Mouse (Mus musculus) liver, adult 2 months (tissue): ENCODE data around the gene Wfikkn1. TPM values are rescaled to one million over a fixed set of nuclear protein-coding genes. Genes with fewer than 3 reads are reported as not detected.

ENCODE experiments used
- DNase-seq: peaks from one replicate; pipeline ENCODE4 v3.0.0-alpha.2; 2011; ENCODE audit warnings: low read depth, low spot score; ENCODE audit errors: extremely low read depth
- H3K27ac ChIP-seq: fragments of 200-500 bp; replicated peaks from 2 replicates; pipeline ENCODE4 v1.5.1; 2012; ENCODE audit warnings: low read depth, mild to moderate bottlenecking, control low read depth, inconsistent platforms, low read length; ENCODE audit not compliant: insufficient read depth
- H3K27me3 ChIP-seq: fragments of 200-500 bp; 2 replicates; pipeline ENCODE4 v1.6.1; 2012; ENCODE audit warnings: mild to moderate bottlenecking, moderate library complexity, low read length, inconsistent platforms; ENCODE audit not compliant: control insufficient read depth, insufficient read depth
- H3K36me3 ChIP-seq: fragments of 200-500 bp; 2 replicates; pipeline ENCODE4 v1.6.1; 2012; ENCODE audit warnings: low read length, inconsistent platforms; ENCODE audit not compliant: control insufficient read depth, insufficient read depth
- H3K4me1 ChIP-seq: fragments of 200-500 bp; 2 replicates; pipeline ENCODE4 v1.6.1; 2011; ENCODE audit warnings: low read length; ENCODE audit not compliant: control insufficient read depth, insufficient read depth
- H3K4me3 ChIP-seq: fragments of 200-500 bp; 2 replicates; pipeline ENCODE4 v1.5.1; 2011; ENCODE audit warnings: low read depth, mild to moderate bottlenecking, control low read depth, low read length, moderate library complexity; ENCODE audit not compliant: insufficient read depth
- H3K79me2 ChIP-seq: fragments of 200-500 bp; 2 replicates; pipeline ENCODE4 v1.6.1; 2012; ENCODE audit warnings: inconsistent platforms, mild to moderate bottlenecking, low read length, moderate library complexity; ENCODE audit not compliant: control insufficient read depth, insufficient read depth
- H3K9ac ChIP-seq: fragments of 200-500 bp; 2 replicates; pipeline ENCODE4 v1.6.1; 2012; ENCODE audit warnings: low read depth, mild to moderate bottlenecking, control low read depth, inconsistent platforms, low read length
- CTCF ChIP-seq: fragments of 200-500 bp; IDR thresholded peaks from 2 replicates; pipeline ENCODE4 v1.5.1; 2011; ENCODE audit warnings: low read depth, low read length, control low read depth
- POLR2A ChIP-seq: fragments of 200-500 bp; IDR thresholded peaks from 2 replicates; pipeline ENCODE4 v1.6.1; 2011; ENCODE audit warnings: low read length, control low read depth; ENCODE audit not compliant: insufficient read depth; ENCODE audit errors: extremely low read depth
- WGBS: fragments of 180-500 bp; shearing (Covaris S2); methylation state at CpG from one replicate; pipeline ENCODE4 v1.1.7; 2018; 5-methylcytosine and 5-hydroxymethylcytosine counted together
- polyA plus RNA-seq: library from polyadenylated mRNA; depleted of rRNA; stranded (reverse); fragments of >200 nt; gene quantifications from 2 replicates; pipeline ENCODE4 v1.2.3, GENCODE M21; 2012
- total RNA-seq: library from RNA; depleted of rRNA; stranded (reverse); fragments of >200 nt; gene quantifications from 2 replicates; pipeline ENCODE4 v1.2.3, GENCODE M21; 2014

The Wfikkn1 gene
- total and polyA plus RNA-seq, 2 experiments = 0.09 to 0.92 TPM

- Histone ChIP-seq H3K27me3 (no peaks in the 10 kb centered on the region), H3K9ac (no peak overlapping the region), H3K4me1 (peaks cover 22% of the 10 kb centered on the region), H3K79me2 (peaks cover 9% of the 10 kb centered on the region; the same call in 1 of the 2 replicates), H3K4me3 (no peak overlapping the region), H3K27ac (no peak overlapping the region), H3K36me3 (no peaks in the 10 kb centered on the region; the same call in 1 of the 2 replicates)
- TF ChIP-seq CTCF (no peak), POLR2A (no peak)
- no peak for DNase-seq
- 92% methylated on average over 19 of the region's 19 CpGs for WGBS
These were observed 2.0 kb downstream of the Wfikkn1 start for GRCm38 (mm10) chr17:25878611-25879180.

- Histone ChIP-seq H3K9ac (no peak overlapping the region), H3K4me1 (peaks cover 22% of the 10 kb centered on the region), H3K79me2 (peaks cover 7% of the 10 kb centered on the region; the same call in 1 of the 2 replicates), H3K36me3 (no peaks in the 10 kb centered on the region), H3K27ac (no peak overlapping the region), H3K4me3 (no peak overlapping the region), H3K27me3 (no peaks in the 10 kb centered on the region)
- DNase-seq = no peak
- TF ChIP-seq POLR2A = no peak
- TF ChIP-seq CTCF = no peak
- WGBS = 90% methylated on average over 32 of the region's 32 CpGs
These were observed 2.7 kb downstream of the Wfikkn1 start for GRCm38 (mm10) chr17:25877741-25878610.

- Histone ChIP-seq H3K79me2 (peaks cover 7% of the 10 kb centered on the region; the same call in 1 of the 2 replicates), H3K36me3 (no peaks in the 10 kb centered on the region), H3K4me3 (no peak overlapping the region), H3K27me3 (no peaks in the 10 kb centered on the region), H3K9ac (no peak overlapping the region), H3K27ac (peak overlapping the region; percentile 33), H3K4me1 (peaks cover 22% of the 10 kb centered on the region)
- WGBS = 76% methylated on average over 3 of the region's 3 CpGs
- DNase-seq = no peak
- TF ChIP-seq POLR2A = no peak
- TF ChIP-seq CTCF = no peak
These were observed 3.6 kb downstream of the Wfikkn1 start for GRCm38 (mm10) chr17:25877025-25877424.

- Histone ChIP-seq H3K79me2 (peaks cover 7% of the 10 kb centered on the region; the same call in 1 of the 2 replicates), H3K27me3 (no peaks in the 10 kb centered on the region), H3K9ac (peak overlapping the region; percentile 87), H3K36me3 (no peaks in the 10 kb centered on the region), H3K27ac (peak overlapping the region; percentile 91), H3K4me1 (peaks cover 19% of the 10 kb centered on the region), H3K4me3 (peak overlapping the region; percentile 81)
- TF ChIP-seq CTCF = no peak
- TF ChIP-seq POLR2A = no peak
- DNase-seq = peak; percentile 96
- 26% methylated on average over 10 of the region's 10 CpGs for WGBS
These were observed 4.2 kb downstream of the Wfikkn1 start for GRCm38 (mm10) chr17:25876347-25876915.

GRCm38 (mm10) chr17:25875171-25876136, 5.2 kb downstream of the Wfikkn1 start:
- WGBS = under 1% methylated on average over 59 of the region's 59 CpGs
- H3K27me3 ChIP-seq = no peaks in the 10 kb centered on the region
- no peaks in the 10 kb centered on the region for H3K36me3 ChIP-seq
- peak overlapping the region; percentile 81 for H3K4me3 ChIP-seq
- peaks cover 11% of the 10 kb centered on the region for H3K4me1 ChIP-seq
- peak overlapping the region; percentile 87 for H3K9ac ChIP-seq
- peak; percentile 80 for DNase-seq
- H3K27ac ChIP-seq = peak overlapping the region; percentile 91
- TF ChIP-seq CTCF (no peak; the same call in 1 of the 2 replicates), POLR2A (peak; percentile 88)
- peaks cover 7% of the 10 kb centered on the region; the same call in 1 of the 2 replicates for H3K79me2 ChIP-seq
